Mouse (Mus musculus): ENCODE measurements around the gene Kiz. TPM values are rescaled to one million over a fixed set of nuclear protein-coding genes. Genes with fewer than 3 reads are reported as not detected.

The Kiz gene
- total and polyA plus RNA-seq, 3 experiments, result 8.2 to 13.1 TPM; not detected in 1

DNA sequence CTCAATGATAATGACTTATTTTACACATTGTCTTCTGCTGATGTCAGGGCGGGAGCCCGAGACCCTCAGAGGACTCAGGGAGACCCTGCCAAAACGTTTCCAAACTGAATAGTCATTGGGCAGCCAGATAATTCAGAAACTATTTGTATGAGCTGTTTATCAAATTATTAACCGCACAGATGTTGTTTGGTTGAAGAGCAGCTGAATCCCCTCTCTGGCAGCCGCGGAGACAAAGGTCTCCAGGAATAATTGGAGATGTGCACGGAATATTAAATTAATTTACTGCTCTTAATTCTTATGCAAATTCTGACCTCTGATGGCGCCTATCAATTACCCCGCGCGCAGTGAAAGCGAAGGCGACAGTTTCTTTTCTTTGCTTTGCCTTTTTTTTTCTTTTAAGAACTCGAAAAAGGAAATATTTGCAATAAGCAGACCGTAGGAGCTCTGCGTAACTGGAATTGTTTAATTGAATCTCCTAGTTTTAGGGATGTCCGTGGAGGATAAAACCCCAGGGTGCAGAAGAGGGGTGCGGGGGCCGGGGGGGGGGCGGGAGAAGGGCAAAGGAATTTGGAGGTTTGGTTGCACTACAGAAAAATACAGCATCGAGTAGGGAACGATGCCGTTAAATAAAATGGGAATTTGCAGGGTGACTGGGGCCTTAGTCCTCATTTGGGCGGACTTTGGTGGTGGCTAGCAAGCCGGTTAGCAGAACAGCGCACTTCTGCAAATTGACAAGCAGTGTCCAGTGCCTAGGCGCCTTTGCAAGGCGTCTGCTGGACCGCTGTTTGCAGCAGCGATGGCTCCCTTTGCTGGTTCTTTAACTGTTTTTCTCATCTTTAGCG lies 22.2 kb upstream of the Kiz start:
- Histone ChIP-seq H3K27ac (ENCODE audit: control insufficient read depth, low read depth, low read length) (no peak overlapping the region), H3K27me3 (ENCODE audit: control insufficient read depth in 1 of 2, insufficient read depth in 2 of 2, low read length in 2 of 2) (no peaks in the 10 kb centered on the region; a peak in 3 of 4 replicates), H3K9me3 (replicated peaks; ENCODE audit: insufficient read depth, low read length) (no peaks in the 10 kb centered on the region), H3K79me2 (ENCODE audit: control insufficient read depth, insufficient read depth, low read length, poor library complexity) (no peaks in the 10 kb centered on the region), H3K4me3 (ENCODE audit: control insufficient read depth in 1 of 2, insufficient read depth in 1 of 2, low read depth in 2 of 2, low read length in 2 of 2) (no peak overlapping the region), H3K9ac (ENCODE audit: control insufficient read depth, low read depth, low read length, poor library complexity, severe bottlenecking) (no peak overlapping the region), H3K36me3 (ENCODE audit: control insufficient read depth in 1 of 2, insufficient read depth in 2 of 2, low read length in 2 of 2) (no peaks in the 10 kb centered on the region), H3K4me1 (ENCODE audit: control insufficient read depth in 1 of 2, insufficient read depth in 2 of 2, low read length in 2 of 2) (no peaks in the 10 kb centered on the region)
- TF ChIP-seq MAFK (IDR thresholded peaks at IDR 0.05; ENCODE audit: borderline replicate concordance, low read depth, low read length) (no peak), RAD21 (IDR thresholded peaks at IDR 0.05; ENCODE audit: low read depth, low read length) (no peak), CHD1 (IDR thresholded peaks at IDR 0.05; ENCODE audit: low read depth, low read length) (no peak), NELFE (IDR thresholded peaks at IDR 0.05; ENCODE audit: low read depth, low read length) (no peak), POLR2A (IDR thresholded peaks at IDR 0.05; ENCODE audit: control insufficient read depth in 1 of 2, insufficient read depth in 1 of 2, low read depth in 1 of 2, low read length in 2 of 2, poor library complexity in 1 of 2) (no peak)
- DNase-seq (ENCODE audit: low read depth, low spot score), result no peak

DNA sequence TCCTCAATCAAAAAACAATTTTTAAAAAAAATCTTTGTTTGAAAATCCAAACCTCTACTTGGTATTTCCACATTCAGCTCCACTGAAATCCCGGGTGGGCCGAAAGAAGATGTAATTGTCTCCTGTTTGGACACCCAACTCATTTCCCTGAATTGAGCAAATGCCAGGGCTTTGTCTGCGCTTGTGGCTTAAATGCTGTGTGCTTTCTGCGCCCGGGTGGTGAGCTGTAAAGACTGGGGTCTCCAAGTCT lies 21.7 kb upstream of the Kiz start:
- H3K4me3 ChIP-seq (ENCODE audit: control insufficient read depth in 1 of 2, insufficient read depth in 1 of 2, low read depth in 2 of 2, low read length in 2 of 2), result no peak overlapping the region
- H3K9ac ChIP-seq (ENCODE audit: control insufficient read depth, low read depth, low read length, poor library complexity, severe bottlenecking), result no peak overlapping the region
- H3K9me3 ChIP-seq (replicated peaks; ENCODE audit: insufficient read depth, low read length), result no peaks in the 10 kb centered on the region
- H3K79me2 ChIP-seq (ENCODE audit: control insufficient read depth, insufficient read depth, low read length, poor library complexity), result no peaks in the 10 kb centered on the region
- H3K27ac ChIP-seq (ENCODE audit: control insufficient read depth, low read depth, low read length), result no peak overlapping the region
- no peaks in the 10 kb centered on the region; a peak in 3 of 4 replicates for H3K27me3 ChIP-seq (ENCODE audit: control insufficient read depth in 1 of 2, insufficient read depth in 2 of 2, low read length in 2 of 2)
- no peaks in the 10 kb centered on the region for H3K4me1 ChIP-seq (ENCODE audit: control insufficient read depth in 1 of 2, insufficient read depth in 2 of 2, low read length in 2 of 2)
- DNase-seq (ENCODE audit: low read depth, low spot score), result no peak
- no peaks in the 10 kb centered on the region for H3K36me3 ChIP-seq (ENCODE audit: control insufficient read depth in 1 of 2, insufficient read depth in 2 of 2, low read length in 2 of 2)
- TF ChIP-seq MAX (IDR thresholded peaks at IDR 0.05; ENCODE audit: low read length), result no peak

DNA sequence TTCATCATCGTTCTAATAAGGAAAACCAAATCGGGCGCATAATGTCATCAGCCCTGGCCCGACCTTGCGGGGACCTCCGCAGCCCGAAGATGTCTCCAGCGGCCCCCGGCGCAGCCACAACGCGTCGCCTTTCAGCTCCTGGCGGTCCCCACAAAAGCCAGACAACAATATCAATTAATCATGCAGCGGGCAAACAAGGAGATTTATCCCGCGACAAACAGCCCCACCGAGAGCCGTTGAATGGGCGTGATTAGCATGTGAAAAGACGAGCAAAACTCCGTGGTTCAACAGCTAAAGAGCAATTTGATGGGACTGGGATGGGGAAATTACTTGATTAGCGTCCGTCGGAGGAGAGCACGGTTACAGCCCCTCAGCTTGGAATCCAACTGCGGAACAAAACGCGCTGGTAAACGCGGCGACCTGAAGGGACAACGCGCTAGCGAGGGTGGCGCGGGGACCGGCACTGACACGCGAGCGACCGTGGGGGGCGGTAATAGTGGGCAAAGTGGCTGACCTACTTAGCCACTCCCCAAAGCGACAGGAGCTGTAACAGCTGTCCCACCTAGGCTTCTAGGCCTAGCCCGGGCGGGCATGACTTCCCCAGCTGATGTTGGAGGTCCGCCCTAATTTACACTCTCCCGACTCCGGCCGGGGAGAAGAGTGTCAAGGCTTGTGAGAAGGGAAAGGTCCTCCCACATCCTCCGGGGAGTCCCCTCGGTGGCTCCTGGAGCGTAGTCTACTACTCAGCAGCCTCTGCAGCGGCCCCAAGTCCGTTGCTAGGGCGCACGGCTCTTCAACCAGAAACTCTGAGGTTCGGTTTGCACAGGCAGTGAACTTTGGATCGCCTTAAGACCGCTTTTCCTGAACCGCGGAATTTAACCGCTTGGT lies 21.1 kb upstream of the Kiz start:
- Histone ChIP-seq H3K9me3 (replicated peaks; ENCODE audit: insufficient read depth, low read length) (no peaks in the 10 kb centered on the region), H3K36me3 (ENCODE audit: control insufficient read depth in 1 of 2, insufficient read depth in 2 of 2, low read length in 2 of 2) (no peaks in the 10 kb centered on the region), H3K79me2 (ENCODE audit: control insufficient read depth, insufficient read depth, low read length, poor library complexity) (no peaks in the 10 kb centered on the region), H3K27me3 (ENCODE audit: control insufficient read depth in 1 of 2, insufficient read depth in 2 of 2, low read length in 2 of 2) (no peaks in the 10 kb centered on the region; a peak in 2 of 4 replicates), H3K27ac (ENCODE audit: control insufficient read depth, low read depth, low read length) (no peak overlapping the region), H3K4me1 (ENCODE audit: control insufficient read depth in 1 of 2, insufficient read depth in 2 of 2, low read length in 2 of 2) (no peaks in the 10 kb centered on the region), H3K4me3 (ENCODE audit: control insufficient read depth in 1 of 2, insufficient read depth in 1 of 2, low read depth in 2 of 2, low read length in 2 of 2) (no peak overlapping the region), H3K9ac (ENCODE audit: control insufficient read depth, low read depth, low read length, poor library complexity, severe bottlenecking) (no peak overlapping the region)
- no peak for TF ChIP-seq SIN3A (IDR thresholded peaks at IDR 0.05; ENCODE audit: low read length)
- TF ChIP-seq ZMIZ1 (IDR thresholded peaks at IDR 0.05; ENCODE audit: low read depth, low read length), result no peak
- TF ChIP-seq EP300 (IDR thresholded peaks at IDR 0.05; ENCODE audit: low read depth in 1 of 2, low read length in 2 of 2), result no peak
- no peak for TF ChIP-seq MYB (IDR thresholded peaks at IDR 0.05; ENCODE audit: low read depth, low read length)
- TF ChIP-seq MAX (IDR thresholded peaks at IDR 0.05; ENCODE audit: low read length), result no peak
- TF ChIP-seq TCF12 (IDR thresholded peaks at IDR 0.05; ENCODE audit: low read depth, low read length), result no peak
- TF ChIP-seq RCOR1 (IDR thresholded peaks at IDR 0.05; ENCODE audit: low read depth, low read length), result no peak
- no peak for TF ChIP-seq MXI1 (IDR thresholded peaks at IDR 0.05; ENCODE audit: low read depth, low read length)
- no peak for TF ChIP-seq CTCF (IDR thresholded peaks at IDR 0.05 in 2 of 3, conservative IDR thresholded peaks at IDR 0.05 in 1 of 3; ENCODE audit: control insufficient read depth in 1 of 3, insufficient read depth in 1 of 3, low read depth in 2 of 3, low read length in 3 of 3, poor library complexity in 1 of 3, severe bottlenecking in 1 of 3)
- DNase-seq (ENCODE audit: low read depth, low spot score), result no peak

Measured in MEL (cell line).